Mouse (Mus musculus) bone marrow macrophage, adult 2 months (primary cell): ENCODE data around the gene Siah2.

Experiments
- CTCF ChIP-seq: IDR thresholded peaks from 2 replicates; pipeline ENCODE4 v1.5.1; 2012; ENCODE audit warnings: low read depth, mild to moderate bottlenecking, low read length, moderate library complexity
- POLR2A ChIP-seq: IDR thresholded peaks from 2 replicates; pipeline ENCODE4 v1.6.1; 2012; ENCODE audit warnings: mild to moderate bottlenecking, low read depth, low read length, borderline replicate concordance

GRCm38 (mm10) chr3:58726374-58726773 is 34.2 kb upstream of the Siah2 start:
- no peak for TF ChIP-seq POLR2A
- TF ChIP-seq CTCF, result no peak
